Mouse (Mus musculus): ENCODE data around the gene Ciapin1. TPM values are rescaled to one million over a fixed set of nuclear protein-coding genes. Genes with fewer than 3 reads are reported as not detected.

Gene Ciapin1
- polyA plus RNA-seq, 1 experiment: 71.2 TPM

DNA sequence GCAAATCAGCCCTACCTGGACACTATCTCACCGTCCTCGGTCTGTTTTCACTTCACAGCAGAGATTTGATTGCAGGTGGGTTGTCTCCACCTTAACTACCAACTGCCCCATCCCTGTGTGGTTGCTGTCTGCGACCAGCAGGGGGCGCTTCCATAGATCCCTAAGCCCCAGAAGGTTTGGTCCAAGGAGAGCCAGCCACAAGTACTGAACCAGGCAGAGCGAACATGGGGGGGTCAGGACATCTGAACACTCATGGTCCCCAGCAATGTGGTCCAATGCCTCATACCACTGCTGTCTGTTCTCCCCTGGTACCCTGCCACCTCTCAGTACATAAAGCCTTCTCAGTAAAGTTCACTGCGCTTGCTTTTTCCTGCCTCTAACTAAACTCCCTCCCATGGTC is 36.2 kb upstream of the Ciapin1 start:
- H3K36me3 ChIP-seq (ENCODE audit: control insufficient read depth, insufficient read depth, low read length): no peaks in the 10 kb centered on the region
- no peaks in the 10 kb centered on the region for H3K27me3 ChIP-seq (replicated peaks; ENCODE audit: control insufficient read depth, insufficient read depth, low read length)
- peak; percentile 84 for DNase-seq
- TF ChIP-seq CTCF (conservative IDR thresholded peaks at IDR 0.05; ENCODE audit: insufficient read depth, insufficient read length, low read depth, low read length): peak; percentile 83
- no peak for TF ChIP-seq POLR2A (IDR thresholded peaks at IDR 0.05; ENCODE audit: low read depth, low read length)
- H3K27ac ChIP-seq (ENCODE audit: insufficient read depth, low read depth, low read length): no peak overlapping the region
- peak overlapping the region; percentile 1; the same call in 1 of the 2 replicates for H3K4me3 ChIP-seq (ENCODE audit: insufficient read depth, low read depth, low read length)
- peaks cover 38% of the 10 kb centered on the region for H3K4me1 ChIP-seq (ENCODE audit: control insufficient read depth, insufficient read depth, low read length)
- 16% methylated on average over 6 of the region's 6 CpGs for WGBS

DNA sequence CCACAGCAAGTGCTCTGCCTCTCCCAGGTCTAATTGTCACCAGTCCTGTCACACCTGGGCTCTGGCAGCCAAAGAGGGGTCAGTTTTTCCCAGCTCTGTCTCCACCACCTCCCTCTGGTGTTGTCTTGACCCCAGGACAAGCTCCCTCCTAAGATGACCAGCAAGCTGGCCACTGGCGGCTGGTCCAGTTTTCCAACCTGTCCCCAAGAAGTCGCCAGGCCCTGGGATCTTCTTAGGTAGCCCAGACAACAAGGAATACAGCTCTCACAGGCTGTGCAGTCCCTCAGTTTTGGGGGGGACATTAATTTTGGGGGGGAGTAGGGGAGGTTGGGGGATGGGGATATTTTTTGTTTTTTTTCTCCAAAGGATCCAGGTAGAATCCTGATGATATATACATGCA is 34.4 kb upstream of the Ciapin1 start:
- peaks cover 38% of the 10 kb centered on the region for H3K4me1 ChIP-seq (ENCODE audit: control insufficient read depth, insufficient read depth, low read length)
- no peaks in the 10 kb centered on the region for H3K36me3 ChIP-seq (ENCODE audit: control insufficient read depth, insufficient read depth, low read length)
- DNase-seq: no peak
- H3K27me3 ChIP-seq (replicated peaks; ENCODE audit: control insufficient read depth, insufficient read depth, low read length): no peaks in the 10 kb centered on the region
- TF ChIP-seq CTCF (conservative IDR thresholded peaks at IDR 0.05; ENCODE audit: insufficient read depth, insufficient read length, low read depth, low read length): no peak
- no peak for TF ChIP-seq POLR2A (IDR thresholded peaks at IDR 0.05; ENCODE audit: low read depth, low read length)
- H3K4me3 ChIP-seq (ENCODE audit: insufficient read depth, low read depth, low read length): no peak overlapping the region
- no peak overlapping the region for H3K27ac ChIP-seq (ENCODE audit: insufficient read depth, low read depth, low read length)
- 91% methylated on average over 2 of the region's 2 CpGs for WGBS

DNA sequence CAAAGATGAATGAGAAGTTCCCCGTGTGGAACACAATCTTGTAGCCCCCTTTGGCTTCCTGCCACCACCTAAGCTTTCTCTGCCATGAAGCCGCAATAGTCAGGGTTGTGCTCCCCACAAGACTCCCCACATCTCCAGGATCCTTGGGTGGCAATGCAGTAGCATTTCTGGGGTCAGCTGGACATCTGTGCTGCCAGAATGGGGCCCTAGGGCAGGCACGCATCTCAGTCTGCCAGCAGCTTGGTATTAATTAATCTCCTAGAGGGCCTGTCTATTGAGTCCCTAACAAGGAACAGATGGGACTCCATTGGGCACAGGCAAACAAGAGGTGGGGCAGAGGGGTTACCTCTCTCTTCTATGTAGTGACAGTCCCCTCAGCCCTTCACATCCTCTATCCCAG is 34.0 kb upstream of the Ciapin1 start:
- Histone ChIP-seq H3K27me3 (replicated peaks; ENCODE audit: control insufficient read depth, insufficient read depth, low read length) (no peaks in the 10 kb centered on the region), H3K36me3 (ENCODE audit: control insufficient read depth, insufficient read depth, low read length) (no peaks in the 10 kb centered on the region), H3K27ac (ENCODE audit: insufficient read depth, low read depth, low read length) (peak overlapping the region; percentile 69), H3K4me3 (ENCODE audit: insufficient read depth, low read depth, low read length) (no peak overlapping the region), H3K4me1 (ENCODE audit: control insufficient read depth, insufficient read depth, low read length) (peaks cover 38% of the 10 kb centered on the region)
- TF ChIP-seq CTCF (conservative IDR thresholded peaks at IDR 0.05; ENCODE audit: insufficient read depth, insufficient read length, low read depth, low read length): no peak
- TF ChIP-seq POLR2A (IDR thresholded peaks at IDR 0.05; ENCODE audit: low read depth, low read length): no peak
- DNase-seq: peak; percentile 67
- WGBS: 51% methylated on average over 3 of the region's 3 CpGs

DNA sequence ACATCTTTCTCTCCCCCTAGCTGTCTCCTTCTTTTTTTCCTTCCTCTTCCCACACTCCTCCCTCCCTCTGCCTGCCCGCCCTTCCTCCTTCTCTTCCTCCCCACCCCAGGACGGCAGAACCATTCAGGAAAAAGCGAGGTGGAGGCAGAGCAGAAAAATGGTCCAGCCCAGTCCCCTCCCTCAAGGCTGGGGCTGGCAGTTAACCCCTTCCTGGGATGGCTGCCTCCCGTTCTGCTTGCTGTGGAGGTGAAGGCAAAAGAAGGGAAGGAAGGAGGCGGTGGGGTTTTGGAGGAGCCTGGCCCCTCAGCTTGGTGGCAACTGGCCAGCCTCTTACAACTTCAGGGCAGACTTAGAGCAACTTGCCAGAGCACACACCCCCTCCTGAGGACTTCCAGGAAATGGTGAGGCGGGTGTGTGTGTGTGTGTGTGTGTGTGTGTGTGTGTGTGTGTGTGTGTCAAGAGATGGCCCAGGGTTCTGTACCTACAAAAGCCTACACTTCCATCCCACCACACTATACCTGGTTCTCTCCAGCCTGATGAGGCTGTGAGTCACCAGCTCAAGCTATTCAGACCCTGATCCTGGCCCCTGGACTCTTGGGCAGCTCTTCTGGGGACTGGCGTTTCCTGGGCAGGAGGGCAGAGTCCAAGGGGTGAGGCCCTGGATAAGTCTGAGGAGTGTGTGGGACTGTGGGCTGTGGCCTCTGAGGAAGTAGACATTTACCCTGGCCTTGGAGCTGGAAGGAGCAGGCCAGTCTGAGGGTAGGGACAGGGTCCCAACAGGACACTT is 33.1 kb upstream of the Ciapin1 start:
- peak overlapping the region; percentile 29 for H3K4me3 ChIP-seq (ENCODE audit: insufficient read depth, low read depth, low read length)
- no peaks in the 10 kb centered on the region for H3K36me3 ChIP-seq (ENCODE audit: control insufficient read depth, insufficient read depth, low read length)
- peak; percentile 91 for DNase-seq
- no peak for TF ChIP-seq POLR2A (IDR thresholded peaks at IDR 0.05; ENCODE audit: low read depth, low read length)
- no peak for TF ChIP-seq CTCF (conservative IDR thresholded peaks at IDR 0.05; ENCODE audit: insufficient read depth, insufficient read length, low read depth, low read length)
- H3K27me3 ChIP-seq (replicated peaks; ENCODE audit: control insufficient read depth, insufficient read depth, low read length): no peaks in the 10 kb centered on the region
- WGBS: 5% methylated on average over 7 of the region's 7 CpGs
- H3K4me1 ChIP-seq (ENCODE audit: control insufficient read depth, insufficient read depth, low read length): peaks cover 33% of the 10 kb centered on the region
- H3K27ac ChIP-seq (ENCODE audit: insufficient read depth, low read depth, low read length): peak overlapping the region; percentile 69

DNA sequence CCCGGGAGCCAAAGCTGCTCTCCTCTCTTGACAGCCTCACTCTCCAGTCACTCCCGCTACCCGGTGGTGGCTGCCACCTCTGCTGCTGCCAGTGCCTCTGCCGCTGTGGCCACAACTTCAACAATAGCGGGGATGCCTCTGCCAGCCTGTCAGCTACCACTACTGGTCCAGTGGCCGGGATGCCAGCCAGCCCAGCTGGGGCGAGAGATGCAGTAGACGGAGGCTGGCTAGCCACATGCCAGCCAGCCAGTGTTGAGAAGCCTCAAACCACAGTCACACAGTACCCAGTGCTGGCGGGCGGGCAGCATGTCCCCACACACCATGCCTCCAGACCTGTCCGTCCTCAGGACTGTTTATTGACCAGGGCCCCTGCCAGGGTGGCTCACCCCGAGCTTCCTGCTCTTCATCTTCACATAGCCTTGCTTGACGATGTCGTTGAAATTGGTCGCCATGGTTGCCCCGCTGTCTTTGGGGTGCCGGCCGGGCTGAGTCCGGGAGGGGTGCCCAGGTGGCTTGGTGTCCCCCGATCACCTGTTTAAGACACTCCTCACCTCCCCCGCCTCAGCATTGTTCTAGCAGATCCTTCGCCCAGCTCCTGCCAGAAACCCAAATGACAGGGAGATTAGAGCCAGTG is 32.4 kb upstream of the Ciapin1 start:
- H3K27ac ChIP-seq (ENCODE audit: insufficient read depth, low read depth, low read length): 0 out of 2 replicates have a peak overlapping the region, but pooled peaks have one; percentile 4
- WGBS: 9% methylated on average over 22 of the region's 22 CpGs
- H3K27me3 ChIP-seq (replicated peaks; ENCODE audit: control insufficient read depth, insufficient read depth, low read length): no peaks in the 10 kb centered on the region
- H3K4me1 ChIP-seq (ENCODE audit: control insufficient read depth, insufficient read depth, low read length): peaks cover 31% of the 10 kb centered on the region
- H3K4me3 ChIP-seq (ENCODE audit: insufficient read depth, low read depth, low read length): peak overlapping the region; percentile 29
- DNase-seq: peak; percentile 41
- TF ChIP-seq POLR2A (IDR thresholded peaks at IDR 0.05; ENCODE audit: low read depth, low read length): no peak
- no peak for TF ChIP-seq CTCF (conservative IDR thresholded peaks at IDR 0.05; ENCODE audit: insufficient read depth, insufficient read length, low read depth, low read length)
- no peaks in the 10 kb centered on the region for H3K36me3 ChIP-seq (ENCODE audit: control insufficient read depth, insufficient read depth, low read length)

DNA sequence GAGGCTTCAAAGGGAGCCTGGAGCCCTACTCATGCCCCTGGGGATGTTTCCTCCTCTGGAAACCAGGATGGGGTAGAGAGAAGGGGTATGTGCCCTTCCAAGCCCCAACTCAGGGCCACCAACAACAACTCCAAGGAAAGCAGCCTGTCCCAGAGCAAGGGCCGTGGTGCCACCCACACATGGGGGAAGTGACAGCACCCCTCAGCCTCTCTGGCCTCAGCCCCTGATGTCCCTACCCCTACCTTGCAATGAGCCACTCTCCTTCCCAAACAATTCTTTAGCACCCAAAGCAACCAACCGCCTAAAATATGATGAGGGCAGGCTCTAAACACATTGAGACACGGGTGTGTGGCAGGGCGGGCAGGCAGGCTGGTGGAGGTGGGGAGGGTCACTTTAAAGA is 31.8 kb upstream of the Ciapin1 start:
- peaks cover 26% of the 10 kb centered on the region for H3K4me1 ChIP-seq (ENCODE audit: control insufficient read depth, insufficient read depth, low read length)
- H3K27me3 ChIP-seq (replicated peaks; ENCODE audit: control insufficient read depth, insufficient read depth, low read length): no peaks in the 10 kb centered on the region
- TF ChIP-seq CTCF (conservative IDR thresholded peaks at IDR 0.05; ENCODE audit: insufficient read depth, insufficient read length, low read depth, low read length) (no peak), POLR2A (IDR thresholded peaks at IDR 0.05; ENCODE audit: low read depth, low read length) (no peak)
- H3K36me3 ChIP-seq (ENCODE audit: control insufficient read depth, insufficient read depth, low read length): no peaks in the 10 kb centered on the region
- 69% methylated on average over 4 of the region's 4 CpGs for WGBS
- H3K27ac ChIP-seq (ENCODE audit: insufficient read depth, low read depth, low read length): no peak overlapping the region
- no peak for DNase-seq
- H3K4me3 ChIP-seq (ENCODE audit: insufficient read depth, low read depth, low read length): no peak overlapping the region

DNA sequence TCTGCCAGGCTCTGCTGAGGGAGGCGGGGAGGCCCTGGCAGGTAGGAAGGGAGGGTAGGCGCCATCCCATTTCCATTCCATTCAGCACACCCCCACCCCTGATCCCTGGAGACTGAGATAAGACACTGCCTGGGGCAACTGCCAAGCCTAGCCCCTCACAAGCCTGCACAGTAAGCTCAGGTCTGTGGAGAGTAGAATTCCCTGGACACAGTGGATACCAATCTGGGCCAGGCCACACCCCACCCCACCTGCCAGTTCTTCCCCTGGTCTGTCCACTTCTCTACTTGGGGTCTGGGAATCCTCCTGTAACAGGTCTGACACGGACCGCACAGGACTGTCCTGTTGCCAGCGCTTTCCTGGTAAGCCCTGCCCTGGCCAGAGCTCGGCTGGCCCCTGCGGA is 31.0 kb upstream of the Ciapin1 start:
- DNase-seq: no peak
- H3K4me1 ChIP-seq (ENCODE audit: control insufficient read depth, insufficient read depth, low read length): peaks cover 24% of the 10 kb centered on the region
- H3K4me3 ChIP-seq (ENCODE audit: insufficient read depth, low read depth, low read length): no peak overlapping the region
- no peak overlapping the region for H3K27ac ChIP-seq (ENCODE audit: insufficient read depth, low read depth, low read length)
- no peak for TF ChIP-seq POLR2A (IDR thresholded peaks at IDR 0.05; ENCODE audit: low read depth, low read length)
- TF ChIP-seq CTCF (conservative IDR thresholded peaks at IDR 0.05; ENCODE audit: insufficient read depth, insufficient read length, low read depth, low read length): no peak
- WGBS: 77% methylated on average over 7 of the region's 7 CpGs
- H3K27me3 ChIP-seq (replicated peaks; ENCODE audit: control insufficient read depth, insufficient read depth, low read length): no peaks in the 10 kb centered on the region
- no peaks in the 10 kb centered on the region for H3K36me3 ChIP-seq (ENCODE audit: control insufficient read depth, insufficient read depth, low read length)

All from kidney, adult 2 months (tissue).